Mouse (Mus musculus) ES-E14 (cell line): ENCODE data around the gene Jade1.
A peak's percentile ranks its signal among the peaks of the same experiment; 100 is the strongest.

Experiments
- HCFC1 ChIP-seq: IDR thresholded peaks from 2 replicates; pipeline ENCODE4 v1.6.1; 2012; ENCODE audit warnings: low read length, inconsistent platforms, borderline replicate concordance; ENCODE audit not compliant: insufficient read depth
- ZC3H11A ChIP-seq: IDR thresholded peaks from 2 replicates; pipeline ENCODE4 v1.6.1; 2012; ENCODE audit warnings: low read depth, mild to moderate bottlenecking, inconsistent platforms, low read length, borderline replicate concordance
- ZNF384 ChIP-seq: IDR thresholded peaks from 2 replicates; pipeline ENCODE4 v1.6.1; 2012; ENCODE audit warnings: low read depth, low read length, inconsistent platforms

- TF ChIP-seq HCFC1 (peak; percentile 59; the same call in 1 of the 2 replicates), ZNF384 (no peak), ZC3H11A (no peak)
Observed at GRCm38 (mm10) chr3:41555491-41556381, at the start of gene Jade1.
